Mouse (Mus musculus): ENCODE measurements around the gene Hacd3. TPM values are rescaled to one million over a fixed set of nuclear protein-coding genes. Genes with fewer than 3 reads are reported as not detected.

The Hacd3 gene
- polyA plus RNA-seq, 1 experiment from 2014 or later: 79.8 TPM

- Histone ChIP-seq H3K27ac (peak overlapping the region; percentile 68), H3K4me3 (no peak overlapping the region), H3K27me3 (no peaks in the 10 kb centered on the region), H3K4me1 (peaks cover 27% of the 10 kb centered on the region), H3K36me3 (no peaks in the 10 kb centered on the region), H3K9ac (no peak overlapping the region), H3K4me2 (no peak overlapping the region), H3K9me3 (no peaks in the 10 kb centered on the region)
- WGBS: 38% methylated on average over 11 of the region's 11 CpGs
- 0 out of 2 replicates have a peak, but pooled peaks have one; percentile 31 for ATAC-seq (ENCODE audit: borderline replicate concordance, extremely low read depth, low FRiP score, low TSS enrichment)
Observed at GRCm38 (mm10) chr9:64940731-64941346, 80.7 kb downstream of the Hacd3 start.

- Histone ChIP-seq H3K9ac (no peak overlapping the region), H3K4me1 (peaks cover 27% of the 10 kb centered on the region), H3K4me3 (no peak overlapping the region), H3K4me2 (no peak overlapping the region), H3K9me3 (no peaks in the 10 kb centered on the region), H3K36me3 (no peaks in the 10 kb centered on the region), H3K27ac (no peak overlapping the region), H3K27me3 (no peaks in the 10 kb centered on the region)
- WGBS: 74% methylated on average over 2 of the region's 2 CpGs
- ATAC-seq (ENCODE audit: borderline replicate concordance, extremely low read depth, low FRiP score, low TSS enrichment): no peak
Observed at GRCm38 (mm10) chr9:64939790-64940189, 81.7 kb downstream of the Hacd3 start.

DNA sequence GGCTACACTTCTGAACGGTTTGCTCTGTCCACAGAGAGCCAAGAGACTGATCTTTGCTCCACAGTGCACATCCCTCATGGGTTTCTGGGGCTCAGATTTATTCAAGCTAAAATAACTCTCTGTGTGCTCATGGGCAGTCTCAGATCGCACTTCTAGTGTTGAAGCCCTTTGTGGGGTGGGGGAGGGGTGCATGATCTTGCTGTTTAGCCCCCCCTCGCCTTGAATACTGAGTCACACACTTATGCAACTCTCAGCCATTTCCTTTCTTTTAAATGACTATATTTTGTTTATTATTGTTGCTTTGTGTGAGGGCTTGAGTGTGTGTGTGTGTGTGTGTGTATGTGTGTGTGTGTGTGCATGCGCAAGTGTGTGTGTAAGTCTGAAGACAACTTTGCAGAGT is 82.2 kb downstream of the Hacd3 start:
- Histone ChIP-seq H3K27me3 (no peaks in the 10 kb centered on the region), H3K36me3 (no peaks in the 10 kb centered on the region), H3K4me2 (no peak overlapping the region), H3K9me3 (no peaks in the 10 kb centered on the region), H3K9ac (no peak overlapping the region), H3K4me1 (peaks cover 32% of the 10 kb centered on the region), H3K4me3 (no peak overlapping the region), H3K27ac (no peak overlapping the region)
- ATAC-seq (ENCODE audit: borderline replicate concordance, extremely low read depth, low FRiP score, low TSS enrichment): no peak
- WGBS: 27% methylated on average over 4 of the region's 4 CpGs

DNA sequence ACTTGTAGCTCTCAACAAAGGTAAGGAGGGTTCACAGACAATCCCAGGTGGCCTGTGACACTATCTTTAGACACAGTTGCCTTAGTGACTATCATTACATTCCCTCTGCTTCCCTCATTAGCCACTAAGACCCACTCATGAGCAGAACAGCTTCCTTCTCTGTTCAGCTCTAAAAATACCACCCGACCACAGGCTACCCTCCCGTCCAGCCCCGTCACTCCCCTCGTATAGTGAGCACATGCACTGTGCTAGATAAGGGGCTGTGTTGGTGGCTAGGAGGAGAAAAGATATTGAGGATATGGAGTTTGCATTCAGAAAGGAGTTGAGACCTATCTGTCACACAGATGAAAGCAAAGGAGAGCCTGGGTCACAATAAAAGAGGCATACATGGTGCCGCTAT is 83.0 kb downstream of the Hacd3 start:
- Histone ChIP-seq H3K4me3 (no peak overlapping the region), H3K4me1 (peaks cover 39% of the 10 kb centered on the region), H3K9ac (no peak overlapping the region), H3K27ac (no peak overlapping the region), H3K36me3 (no peaks in the 10 kb centered on the region), H3K9me3 (no peaks in the 10 kb centered on the region), H3K27me3 (no peaks in the 10 kb centered on the region), H3K4me2 (no peak overlapping the region)
- no peak for ATAC-seq (ENCODE audit: borderline replicate concordance, extremely low read depth, low FRiP score, low TSS enrichment)
- WGBS: 64% methylated on average over 5 of the region's 5 CpGs

- H3K27me3 ChIP-seq: no peaks in the 10 kb centered on the region
- H3K27ac ChIP-seq: no peak overlapping the region
- no peak overlapping the region for H3K9ac ChIP-seq
- peaks cover 46% of the 10 kb centered on the region for H3K4me1 ChIP-seq
- no peak overlapping the region for H3K4me3 ChIP-seq
- no peaks in the 10 kb centered on the region for H3K9me3 ChIP-seq
- H3K36me3 ChIP-seq: no peaks in the 10 kb centered on the region
- WGBS: 51% methylated on average over 5 of the region's 5 CpGs
- no peak overlapping the region for H3K4me2 ChIP-seq
- no peak for ATAC-seq (ENCODE audit: borderline replicate concordance, extremely low read depth, low FRiP score, low TSS enrichment)
Observed at GRCm38 (mm10) chr9:64937491-64937890, 84.0 kb downstream of the Hacd3 start.

Small RNA genes lying within 50 kb of the gene (microRNA-seq; reads per million reads assigned to microRNA genes)
- gene Gm25640: not detected

Other genes with a start within 250 kb of the Hacd3 start
- 7.1 and 8.4 TPM in 2 replicates for gene Dennd4a, start 210.4 kb downstream of the Hacd3 start, polyA plus RNA-seq (2015; fragmentation: Nextera tagmentation; extraction: Ambion mirVana)
- 0.06 and 0.07 TPM in 2 replicates for gene Slc24a1, start 70.1 kb downstream of the Hacd3 start, polyA plus RNA-seq (2015; fragmentation: Nextera tagmentation; extraction: Ambion mirVana)
- gene Ints14, start 60.8 kb downstream of the Hacd3 start, polyA plus RNA-seq (2015; fragmentation: Nextera tagmentation; extraction: Ambion mirVana): 53.8 and 57.0 TPM in 2 replicates
- gene Dpp8, start 10.7 kb upstream of the Hacd3 start, polyA plus RNA-seq (2015; fragmentation: Nextera tagmentation; extraction: Ambion mirVana): 33.9 and 36.3 TPM in 2 replicates
- 14.4 and 14.6 TPM in 2 replicates for gene Igdcc4, start 79.8 kb upstream of the Hacd3 start, polyA plus RNA-seq (2015; fragmentation: Nextera tagmentation; extraction: Ambion mirVana)
- gene Igdcc3, start 119.5 kb upstream of the Hacd3 start, polyA plus RNA-seq (2015; fragmentation: Nextera tagmentation; extraction: Ambion mirVana): 1.8 and 2.0 TPM in 2 replicates
- gene Parp16, start 173.7 kb upstream of the Hacd3 start, polyA plus RNA-seq (2015; fragmentation: Nextera tagmentation; extraction: Ambion mirVana): 5.4 and 5.6 TPM in 2 replicates
- gene Cilp, start 243.5 kb upstream of the Hacd3 start, polyA plus RNA-seq (2015; fragmentation: Nextera tagmentation; extraction: Ambion mirVana): 0.09 and 0.16 TPM in 2 replicates